Mouse (Mus musculus) myocyte (in vitro differentiated cells): ENCODE measurements around the gene Zswim7.

Source experiments
- E2F4 ChIP-seq: IDR thresholded peaks from one replicate; pipeline ENCODE4 v1.6.1; 2011; ENCODE audit warnings: mild to moderate bottlenecking, control low read depth, moderate library complexity; ENCODE audit not compliant: insufficient read depth
- MAX ChIP-seq: IDR thresholded peaks from one replicate; pipeline ENCODE4 v1.6.1; 2011; ENCODE audit warnings: low read depth, mild to moderate bottlenecking, control low read depth
- MYOD1 ChIP-seq, 3 experiments: IDR thresholded peaks; one replicate each; pipeline ENCODE4 v1.6.1; 2011; ENCODE audit warnings: control low read depth in 2 of 3, low read depth in 2 of 3, mild to moderate bottlenecking in 2 of 3, moderate library complexity in 1 of 3; ENCODE audit not compliant: insufficient read length in 2 of 3, control insufficient read depth in 1 of 3
- MYOG ChIP-seq, 3 experiments: IDR thresholded peaks; one replicate each; pipeline ENCODE4 v1.6.1; 2011; ENCODE audit warnings: control low read depth in 2 of 3, low read depth in 2 of 3, mild to moderate bottlenecking in 2 of 3; ENCODE audit not compliant: insufficient read length in 2 of 3, control insufficient read depth in 1 of 3, insufficient read depth in 1 of 3
- POLR2A ChIP-seq: IDR thresholded peaks from one replicate; pipeline ENCODE4 v1.6.1; 2011; ENCODE audit warnings: low read depth, mild to moderate bottlenecking, control low read depth, moderate library complexity; ENCODE audit not compliant: insufficient read length
- POLR2AphosphoS2 ChIP-seq: IDR thresholded peaks from one replicate; pipeline ENCODE4 v1.6.1; 2011; ENCODE audit warnings: low read depth, control low read depth; ENCODE audit not compliant: insufficient read length
- SRF ChIP-seq: IDR thresholded peaks from one replicate; pipeline ENCODE4 v1.6.1; 2011; ENCODE audit warnings: low read depth; ENCODE audit not compliant: control insufficient read depth, insufficient read length
- TCF12 ChIP-seq: IDR thresholded peaks from one replicate; pipeline ENCODE4 v1.6.1; 2011; ENCODE audit warnings: mild to moderate bottlenecking, control low read depth; ENCODE audit not compliant: poor library complexity, insufficient read depth, severe bottlenecking
- USF1 ChIP-seq: IDR thresholded peaks from one replicate; pipeline ENCODE4 v1.6.1; 2011; ENCODE audit warnings: low read depth, mild to moderate bottlenecking, control low read depth, moderate library complexity

GRCm38 (mm10) chr11:62314984-62315383, 33.8 kb upstream of the Zswim7 start:
- TF ChIP-seq MYOG (IDR thresholded peaks at IDR 0.05; ENCODE audit: control insufficient read depth in 1 of 3, insufficient read depth in 1 of 3, insufficient read length in 2 of 3, low read depth in 2 of 3) = no peak
- TF ChIP-seq POLR2A = no peak
- no peak for TF ChIP-seq MAX
- TF ChIP-seq MYOD1 (IDR thresholded peaks at IDR 0.05; ENCODE audit: control insufficient read depth in 1 of 3, insufficient read length in 2 of 3, low read depth in 2 of 3) = no peak
- TF ChIP-seq E2F4 = no peak
- no peak for TF ChIP-seq SRF
- TF ChIP-seq POLR2AphosphoS2 = no peak
- no peak for TF ChIP-seq TCF12
- no peak for TF ChIP-seq USF1
